Mouse (Mus musculus): Measurements from ENCODE around the gene Olfr8.
"Not testable (repeated sequence)": the region's sequence is repeated elsewhere in the genome, so short reads cannot be mapped to it uniquely, and the experiment has no call there.

The Olfr8 gene

GRCm38 (mm10) chr10:78950336-78950735 is at the start of gene Olfr8:
Olfr8 (plus strand) TSS chr10:78950636.
- not testable (repeated sequence) for DNase-seq (ENCODE audit: low spot score)

- not testable (repeated sequence) for DNase-seq (ENCODE audit: low spot score)
Observed at GRCm38 (mm10) chr10:78912871-78913270, 37.6 kb upstream of the Olfr8 start, which contains the start of gene Olfr1354. Olfr1354 (plus strand) TSS chr10:78913171.

GRCm38 (mm10) chr10:78963009-78963408 is 12.6 kb downstream of the Olfr8 start, which contains the start of gene Olfr1353:
Olfr1353 (plus strand) TSS chr10:78963309.
- not testable (repeated sequence) for DNase-seq (ENCODE audit: low spot score)

- no peak for DNase-seq (ENCODE audit: low spot score)
Observed at GRCm38 (mm10) chr10:78980750-78981149, 30.3 kb downstream of the Olfr8 start, which contains the start of gene Olfr1352. Olfr1352 (plus strand) TSS chr10:78981050.

All from embryo, embryonic 10 days (tissue).